Mouse (Mus musculus) heart, embryonic 10.5 days (tissue): Measurements from ENCODE around the gene Edf1. TPM values are rescaled to one million over a fixed set of nuclear protein-coding genes. Genes with fewer than 3 reads are reported as not detected.

Experiments
- DNase-seq: peaks from one replicate; pipeline ENCODE4 v3.0.0-alpha.2; 2017; ENCODE audit warnings: low spot score
- H3K27ac ChIP-seq: fragments of 300-500 bp; sonication (generic); 2 replicates; pipeline ENCODE4 v1.5.1; 2016; ENCODE audit warnings: mild to moderate bottlenecking
- H3K27me3 ChIP-seq: fragments of 300-500 bp; sonication (generic); 2 replicates; pipeline ENCODE4 v1.6.1; 2016; ENCODE audit warnings: mild to moderate bottlenecking; ENCODE audit not compliant: poor library complexity, insufficient read depth, severe bottlenecking
- H3K36me3 ChIP-seq: fragments of 300-500 bp; sonication (generic); 2 replicates; pipeline ENCODE4 v1.6.1; 2016; ENCODE audit warnings: mild to moderate bottlenecking, moderate library complexity
- H3K4me1 ChIP-seq: fragments of 300-500 bp; sonication (generic); 2 replicates; pipeline ENCODE4 v1.6.1; 2016; ENCODE audit warnings: mild to moderate bottlenecking
- H3K4me3 ChIP-seq: fragments of 300-500 bp; sonication (generic); 2 replicates; pipeline ENCODE4 v1.5.1; 2016; ENCODE audit warnings: mild to moderate bottlenecking, moderate library complexity
- H3K9me3 ChIP-seq: fragments of 300-500 bp; sonication (generic); 2 replicates; pipeline ENCODE4 v1.6.1; 2016; ENCODE audit warnings: mild to moderate bottlenecking, moderate library complexity
- WGBS: fragments of 180-500 bp; shearing (Covaris S2); methylation state at CpG from one replicate; pipeline ENCODE4 v1.1.7; 2016; 5-methylcytosine and 5-hydroxymethylcytosine counted together
- polyA plus RNA-seq: library from polyadenylated mRNA; unstranded; fragments of >200 nt; fragmentation: Nextera tagmentation; extraction: Ambion mirVana; gene quantifications from 2 replicates; pipeline ENCODE4 v1.2.1, GENCODE M21; 2016

Gene Edf1
- polyA plus RNA-seq, 1 experiment from 2014 or later, result 382 TPM

- DNase-seq, result no peak
- no peaks in the 10 kb centered on the region for H3K9me3 ChIP-seq
- H3K36me3 ChIP-seq, result peaks cover 93% of the 10 kb centered on the region
- H3K27ac ChIP-seq, result no peak overlapping the region
- no peak overlapping the region for H3K4me3 ChIP-seq
- WGBS, result 81% methylated on average over 1 of the region's 1 CpGs
- no peaks in the 10 kb centered on the region for H3K27me3 ChIP-seq
- H3K4me1 ChIP-seq, result 0 out of 2 replicates have a peak, but pooled peaks cover 3% of the 10 kb centered on the region
These were observed 41.1 kb downstream of the Edf1 start for GRCm38 (mm10) chr2:25598749-25599148.

- 93% methylated on average over 2 of the region's 2 CpGs for WGBS
- Histone ChIP-seq H3K9me3 (no peaks in the 10 kb centered on the region), H3K4me3 (no peak overlapping the region), H3K27me3 (no peaks in the 10 kb centered on the region), H3K4me1 (0 out of 2 replicates have a peak, but pooled peaks cover 3% of the 10 kb centered on the region), H3K27ac (no peak overlapping the region), H3K36me3 (peaks cover 91% of the 10 kb centered on the region)
- no peak for DNase-seq
These were observed 42.4 kb downstream of the Edf1 start for GRCm38 (mm10) chr2:25600037-25600436.

- H3K36me3 ChIP-seq, result peaks cover 66% of the 10 kb centered on the region
- H3K27ac ChIP-seq, result no peak overlapping the region
- 90% methylated on average over 5 of the region's 5 CpGs for WGBS
- H3K9me3 ChIP-seq, result no peaks in the 10 kb centered on the region
- DNase-seq, result no peak
- H3K4me3 ChIP-seq, result no peak overlapping the region
- H3K27me3 ChIP-seq, result no peaks in the 10 kb centered on the region
- peaks cover 15% of the 10 kb centered on the region for H3K4me1 ChIP-seq
These were observed 44.9 kb downstream of the Edf1 start for GRCm38 (mm10) chr2:25602526-25602925.

GRCm38 (mm10) chr2:25607761-25608622 is 50.3 kb downstream of the Edf1 start, which contains the start of gene Rabl6:
TSS of gene Rabl6 (minus strand) at chr2:25608521.
- H3K4me3 ChIP-seq, result peak within 1 kb of the TSS; percentile 94
- under 1% methylated on average over 80 of the region's 80 CpGs for WGBS
- peak; percentile 90 for DNase-seq
- H3K27me3 ChIP-seq, result peaks cover 43% of the 10 kb centered on the region
- peaks cover 18% of the 10 kb centered on the region for H3K4me1 ChIP-seq
- H3K36me3 ChIP-seq, result peaks cover 11% of the 10 kb centered on the region; the same call in 1 of the 2 replicates
- no peaks in the 10 kb centered on the region for H3K9me3 ChIP-seq
- peak within 1 kb of the TSS; percentile 98 for H3K27ac ChIP-seq

GRCm38 (mm10) chr2:25608671-25609070 is 51.0 kb downstream of the Edf1 start:
- peaks cover 18% of the 10 kb centered on the region for H3K4me1 ChIP-seq
- DNase-seq, result no peak
- peaks cover 6% of the 10 kb centered on the region; the same call in 1 of the 2 replicates for H3K36me3 ChIP-seq
- peak overlapping the region; percentile 98 for H3K27ac ChIP-seq
- peak overlapping the region; percentile 94 for H3K4me3 ChIP-seq
- H3K27me3 ChIP-seq, result peaks cover 50% of the 10 kb centered on the region
- H3K9me3 ChIP-seq, result no peaks in the 10 kb centered on the region
- 68% methylated on average over 10 of the region's 10 CpGs for WGBS

Other genes with a start within 250 kb of the Edf1 start
- gene Grin1, start 238.7 kb upstream of the Edf1 start, polyA plus RNA-seq, result 0.93 TPM in 1 of 2 replicates, not detected in the other
- 31.7 and 52.3 TPM in 2 replicates for gene Man1b1, start 225.5 kb upstream of the Edf1 start, polyA plus RNA-seq
- 12.9 and 19.1 TPM in 2 replicates for gene Dpp7, start 201.5 kb upstream of the Edf1 start, polyA plus RNA-seq
- 9.5 and 12.7 TPM in 2 replicates for gene Uap1l1, start 192.2 kb upstream of the Edf1 start, polyA plus RNA-seq
- gene Sapcd2, start 185.5 kb upstream of the Edf1 start, polyA plus RNA-seq, result 26.8 and 31.8 TPM in 2 replicates
- gene Entpd2, start 162.0 kb upstream of the Edf1 start, polyA plus RNA-seq, result not detected in 2 replicates
- gene Npdc1, start 158.5 kb upstream of the Edf1 start, polyA plus RNA-seq, result 14.6 and 16.5 TPM in 2 replicates
- gene Fut7, start 134.6 kb upstream of the Edf1 start, polyA plus RNA-seq, result not detected in 2 replicates
- 3.5 and 4.7 TPM in 2 replicates for gene Abca2, start 129.1 kb upstream of the Edf1 start, polyA plus RNA-seq
- 0.69 and 1.1 TPM in 2 replicates for gene Clic3, start 101.0 kb upstream of the Edf1 start, polyA plus RNA-seq
- 15.6 and 17.7 TPM in 2 replicates for gene Paxx, start 96.8 kb upstream of the Edf1 start, polyA plus RNA-seq
- 0.18 and 0.32 TPM in 2 replicates for gene Ptgds, start 87.8 kb upstream of the Edf1 start, polyA plus RNA-seq
- not detected in 2 replicates for gene Lcn12, start 63.9 kb upstream of the Edf1 start, polyA plus RNA-seq
- 86.0 and 92.1 TPM in 2 replicates for gene Fbxw5, start 57.1 kb upstream of the Edf1 start, polyA plus RNA-seq
- 4.2 and 6.0 TPM in 2 replicates for gene C8g, start 56.1 kb upstream of the Edf1 start, polyA plus RNA-seq
- gene Traf2, start 10.9 kb upstream of the Edf1 start, polyA plus RNA-seq, result 29.7 and 30.9 TPM in 2 replicates
- 1.6 and 3.7 TPM in 2 replicates for gene Mamdc4, start 17.0 kb downstream of the Edf1 start, polyA plus RNA-seq
- 160 and 170 TPM in 2 replicates for gene Phpt1, start 17.4 kb downstream of the Edf1 start, polyA plus RNA-seq
- gene Ajm1, start 23.9 kb downstream of the Edf1 start, polyA plus RNA-seq, result 0.08 TPM in 1 of 2 replicates, not detected in the other
- gene Rabl6, start 50.7 kb downstream of the Edf1 start, polyA plus RNA-seq, result 57.9 and 69.6 TPM in 2 replicates
- 0.07 and 0.21 TPM in 2 replicates for gene Ccdc183, start 59.8 kb downstream of the Edf1 start, polyA plus RNA-seq
- 14.9 and 18.5 TPM in 2 replicates for gene Tmem141, start 64.2 kb downstream of the Edf1 start, polyA plus RNA-seq
- gene Fcna, start 70.2 kb downstream of the Edf1 start, polyA plus RNA-seq, result 0.26 and 1.5 TPM in 2 replicates
- not detected in 2 replicates for gene Lcn8, start 95.3 kb downstream of the Edf1 start, polyA plus RNA-seq
- gene Lcn5, start 100.1 kb downstream of the Edf1 start, polyA plus RNA-seq, result not detected in 2 replicates
- not detected in 2 replicates for gene Lcn6, start 118.9 kb downstream of the Edf1 start, polyA plus RNA-seq
- not detected in 2 replicates for gene Lcn10, start 124.9 kb downstream of the Edf1 start, polyA plus RNA-seq
- not detected in 2 replicates for gene Obp2a, start 142.2 kb downstream of the Edf1 start, polyA plus RNA-seq
- 53.4 and 65.8 TPM in 2 replicates for gene Bmyc, start 148.9 kb downstream of the Edf1 start, polyA plus RNA-seq
- not detected in 2 replicates for gene Obp2b, start 179.2 kb downstream of the Edf1 start, polyA plus RNA-seq
- gene Lcn3, start 207.7 kb downstream of the Edf1 start, polyA plus RNA-seq, result not detected in 2 replicates
- gene Lcn11, start 219.2 kb downstream of the Edf1 start, polyA plus RNA-seq, result not detected in 2 replicates
- not detected in 2 replicates for gene Gm13539, start 224.4 kb downstream of the Edf1 start, polyA plus RNA-seq